ENCODE assay signal across 28 mouse cellular contexts in the genomic region with DNA sequence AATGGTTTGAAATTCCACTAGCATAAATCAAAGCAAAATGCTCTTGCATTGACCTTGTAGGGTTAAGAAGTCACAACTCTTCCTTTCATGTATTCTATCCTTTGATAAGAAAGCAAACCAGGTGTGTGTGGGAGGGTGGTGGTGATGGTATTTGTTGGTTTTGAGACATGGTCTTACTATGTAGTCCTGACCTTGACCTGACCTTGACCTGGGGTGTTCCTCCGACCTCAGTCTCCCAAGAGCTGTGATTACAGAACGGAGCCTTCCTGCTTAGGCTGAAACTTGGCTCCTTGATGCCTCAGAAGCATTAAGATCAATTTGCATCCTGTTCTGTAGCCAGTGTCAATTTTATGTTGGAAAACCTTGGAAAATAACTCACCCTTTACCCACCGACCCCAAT.
A peak's percentile ranks its signal among the peaks of the same experiment; 100 is the strongest.
DNase-seq lines count a peak whose midpoint lies in the region; ATAC-seq and TF ChIP-seq lines count a peak whose summit lies in the region.
"Had no signal": no experiment of that assay in that cellular context is flagged by ENCODE, and none has a peak within 500 bp of the region (broad histone marks: within the 10 kb centered on the region; RNA-seq: fewer than 3 reads in every experiment).

No protein-coding gene starts in this region.

- DNase-seq in heart, embryonic 10.5 days (ENCODE audit: low spot score) = no peak
- no peak for DNase-seq in heart, adult 18-20 months
- no peak for DNase-seq in layer of hippocampus, adult 2 months (ENCODE audit: low spot score in 2 of 2)
- no peak for DNase-seq in layer of hippocampus, postnatal 25 days (ENCODE audit: extremely low spot score in 1 of 2, low spot score in 1 of 2)
- DNase-seq in ES-E14 (ENCODE audit: low read depth, low spot score) = peak; percentile 59
- DNase-seq in ovary, postnatal 36 days (ENCODE audit: low spot score) = no peak
- DNase-seq: adrenal gland, postnatal 10 days; gastrocnemius, postnatal 25 days; heart, postnatal 36 days; kidney, adult 18-20 months; kidney, postnatal 25 days; liver, embryonic 13.5 days; lung, adult 18-20 months; lung, postnatal 4 days; right cerebral cortex, postnatal 4 days; thymus, postnatal 4 days had no signal

- H3K9me3 ChIP-seq in heart, embryonic 10.5 days = 0 out of 2 replicates have a peak, but pooled peaks cover 2% of the 10 kb centered on the region
- H3K9me3 ChIP-seq in ES-E14 (ENCODE audit: control insufficient read depth, insufficient read depth, low read depth, low read length) = no peaks in the 10 kb centered on the region
- no peaks in the 10 kb centered on the region for H3K9me3 ChIP-seq in neural tube, embryonic 15.5 days (replicated peaks)
- H3K9me3 ChIP-seq: heart, embryonic 15.5 days; hindbrain, embryonic 15.5 days; kidney, embryonic 15.5 days; limb, embryonic 10.5 days; limb, embryonic 15.5 days; liver, embryonic 13.5 days; midbrain, embryonic 12.5 days had no signal

- H3K4me2 ChIP-seq in neural tube, embryonic 15.5 days = no peak overlapping the region
- H3K4me2 ChIP-seq: heart, embryonic 15.5 days; hindbrain, embryonic 15.5 days; kidney, embryonic 15.5 days; limb, embryonic 15.5 days; liver, embryonic 13.5 days; midbrain, embryonic 12.5 days had no signal

- H3K4me1 ChIP-seq in heart, embryonic 10.5 days = peaks cover 53% of the 10 kb centered on the region
- peaks cover 2 to 5% of the 10 kb centered on the region in 2 experiments; a peak in 1 of 4 replicates for H3K4me1 ChIP-seq in ES-E14 (ENCODE audit: control insufficient read depth in 2 of 2, insufficient read depth in 2 of 2, low read length in 2 of 2, poor library complexity in 1 of 2)
- peaks cover 44% of the 10 kb centered on the region for H3K4me1 ChIP-seq in neural tube, embryonic 15.5 days
- H3K4me1 ChIP-seq: kidney, embryonic 15.5 days; midbrain, embryonic 12.5 days had no signal

- 60% methylated on average over 3 of the region's 3 CpGs for WGBS in heart, embryonic 10.5 days
- WGBS in neural tube, embryonic 15.5 days = 80% methylated on average over 3 of the region's 3 CpGs

- H3K9ac ChIP-seq in ES-E14 (ENCODE audit: insufficient read depth, low read depth, low read length, poor library complexity, severe bottlenecking) = no peak overlapping the region
- no peak overlapping the region for H3K9ac ChIP-seq in neural tube, embryonic 15.5 days (replicated peaks)
- H3K9ac ChIP-seq: heart, embryonic 15.5 days; hindbrain, embryonic 15.5 days; kidney, embryonic 15.5 days; limb, embryonic 15.5 days; liver, embryonic 13.5 days; midbrain, embryonic 12.5 days had no signal

- TF ChIP-seq CTCF in layer of hippocampus, adult 2 months (conservative IDR thresholded peaks at IDR 0.05) = no peak

- no peak for ATAC-seq in neural tube, embryonic 15.5 days (ENCODE audit: low FRiP score)
- ATAC-seq: CD4-positive, CD25-positive, alpha-beta regulatory T cell, adult 4 months; lung, postnatal 0 days had no signal

- H3K36me3 ChIP-seq in heart, embryonic 10.5 days = peaks cover 5% of the 10 kb centered on the region; the same call in 1 of the 2 replicates
- H3K36me3 ChIP-seq in ES-E14 (ENCODE audit: control insufficient read depth, insufficient read depth, low read length, poor library complexity, severe bottlenecking) = no peaks in the 10 kb centered on the region
- H3K36me3 ChIP-seq in neural tube, embryonic 15.5 days = no peaks in the 10 kb centered on the region
- H3K36me3 ChIP-seq: heart, embryonic 15.5 days; hindbrain, embryonic 15.5 days; kidney, embryonic 15.5 days; limb, embryonic 10.5 days; limb, embryonic 15.5 days; liver, embryonic 13.5 days; midbrain, embryonic 12.5 days had no signal

- no peak overlapping the region for H3K4me3 ChIP-seq in heart, embryonic 10.5 days
- no peak overlapping the region for H3K4me3 ChIP-seq in layer of hippocampus, adult 2 months
- no peak overlapping the region for H3K4me3 ChIP-seq in ES-E14 (ENCODE audit: insufficient read depth in 1 of 2, low read depth in 1 of 2, low read length in 2 of 2, poor library complexity in 1 of 2, severe bottlenecking in 1 of 2)
- no peak overlapping the region for H3K4me3 ChIP-seq in neural tube, embryonic 15.5 days (replicated peaks)
- H3K4me3 ChIP-seq: erythroblast, embryonic 14.5 days; heart, embryonic 15.5 days; hindbrain, embryonic 15.5 days; kidney, embryonic 15.5 days; limb, embryonic 10.5 days; limb, embryonic 15.5 days; liver, embryonic 13.5 days; midbrain, embryonic 12.5 days; myocyte had no signal

- 0 out of 2 replicates have a peak overlapping the region, but pooled peaks have one; percentile 29 for H3K27ac ChIP-seq in heart, embryonic 10.5 days
- peak overlapping the region; percentile 61 for H3K27ac ChIP-seq in layer of hippocampus, adult 2 months
- no peak overlapping the region for H3K27ac ChIP-seq in ES-E14 (ENCODE audit: insufficient read depth, low read depth, low read length, poor library complexity, severe bottlenecking)
- H3K27ac ChIP-seq in neural tube, embryonic 15.5 days (replicated peaks) = peak overlapping the region; percentile 29; the same call in 1 of the 2 replicates
- H3K27ac ChIP-seq: kidney, embryonic 15.5 days; limb, embryonic 10.5 days; limb, embryonic 15.5 days; liver, embryonic 13.5 days; midbrain, embryonic 12.5 days had no signal

- H3K27me3 ChIP-seq in heart, embryonic 10.5 days (ENCODE audit: insufficient read depth, poor library complexity, severe bottlenecking) = no peaks in the 10 kb centered on the region
- no peaks in the 10 kb centered on the region for H3K27me3 ChIP-seq in neural tube, embryonic 15.5 days (replicated peaks)
- H3K27me3 ChIP-seq: heart, embryonic 15.5 days; hindbrain, embryonic 15.5 days; kidney, embryonic 15.5 days; limb, embryonic 15.5 days; liver, embryonic 13.5 days; megakaryocyte, embryonic 14.5 days; midbrain, embryonic 12.5 days had no signal

- in situ Hi-C loops in ES-E14 (cut with MboI; ENCODE audit: low sequenced_read_pairs in 2 of 2, unreplicated experiment in 2 of 2) = no loop called here

TF ChIP-seq in ES-E14, 5 proteins besides CTCF, POLR2A, EP300 and RAD21:
- TF ChIP-seq CHD2 (IDR thresholded peaks at IDR 0.05; ENCODE audit: low read depth, low read length) (no peak), ZC3H11A (IDR thresholded peaks at IDR 0.05; ENCODE audit: borderline replicate concordance, low read depth, low read length) (no peak), MAFK (IDR thresholded peaks at IDR 0.05; ENCODE audit: insufficient read depth, low read depth, low read length) (no peak)
